Mouse (Mus musculus): ENCODE measurements at regions not wholly inside any gene's neighbourhood (a gene's known extent, or its start where the extent isn't known, plus 50 kb on each side); places are given as distances from the start of the nearest gene placed in this dataset.

GRCm38 (mm10) chr7:36071774-36072173 is 269.0 kb upstream of the Zfp507 start:
- no peaks in the 10 kb centered on the region for H3K9me3 ChIP-seq (replicated peaks)
- peaks cover 9% of the 10 kb centered on the region for H3K27me3 ChIP-seq (ENCODE audit: low read depth, poor library complexity, severe bottlenecking)
- peak; percentile 38 for DNase-seq (ENCODE audit: low spot score)
- H3K27ac ChIP-seq (replicated peaks), result 0 out of 2 replicates have a peak overlapping the region, but pooled peaks have one; percentile 46
- H3K4me1 ChIP-seq, result peaks cover 21% of the 10 kb centered on the region
- 8% methylated on average over 13 of the region's 13 CpGs for WGBS
- H3K4me3 ChIP-seq, result peak overlapping the region; percentile 40
- no peaks in the 10 kb centered on the region for H3K36me3 ChIP-seq

- Histone ChIP-seq H3K4me3 (no peak overlapping the region), H3K27ac (replicated peaks) (no peak overlapping the region)
These were observed 263.9 kb upstream of the Zfp507 start for GRCm38 (mm10) chr7:36066725-36067124.

GRCm38 (mm10) chr7:36061679-36062078 is 258.9 kb upstream of the Zfp507 start:
- Histone ChIP-seq H3K27ac (replicated peaks) (no peak overlapping the region), H3K27me3 (ENCODE audit: low read depth, poor library complexity, severe bottlenecking) (no peaks in the 10 kb centered on the region), H3K4me3 (no peak overlapping the region), H3K4me1 (peaks cover 8% of the 10 kb centered on the region), H3K36me3 (no peaks in the 10 kb centered on the region), H3K9me3 (replicated peaks) (no peaks in the 10 kb centered on the region)
- DNase-seq (ENCODE audit: low spot score), result no peak
- WGBS, result 83% methylated on average over 4 of the region's 4 CpGs

More at GRCm38 (mm10) chr7:36066725-36067124, 263.9 kb upstream of the Zfp507 start:
- no peaks in the 10 kb centered on the region; the same call in 1 of the 2 replicates for H3K27me3 ChIP-seq (ENCODE audit: low read depth, poor library complexity, severe bottlenecking)
- 75% methylated on average over 3 of the region's 3 CpGs for WGBS
- DNase-seq (ENCODE audit: low spot score), result no peak
- H3K36me3 ChIP-seq, result no peaks in the 10 kb centered on the region
- no peaks in the 10 kb centered on the region for H3K9me3 ChIP-seq (replicated peaks)
- H3K4me1 ChIP-seq, result peaks cover 10% of the 10 kb centered on the region

- 76% methylated on average over 4 of the region's 4 CpGs for WGBS
These were observed 257.6 kb upstream of the Zfp507 start for GRCm38 (mm10) chr7:36060426-36060825.

GRCm38 (mm10) chr7:36046053-36046452 is 243.2 kb upstream of the Zfp507 start:
- Histone ChIP-seq H3K4me3 (no peak overlapping the region), H3K27me3 (ENCODE audit: low read depth, poor library complexity, severe bottlenecking) (no peaks in the 10 kb centered on the region), H3K4me1 (no peaks in the 10 kb centered on the region), H3K27ac (replicated peaks) (no peak overlapping the region), H3K9me3 (replicated peaks) (no peaks in the 10 kb centered on the region), H3K36me3 (no peaks in the 10 kb centered on the region)
- DNase-seq (ENCODE audit: low spot score), result no peak
- WGBS, result 85% methylated on average over 8 of the region's 8 CpGs

More at GRCm38 (mm10) chr7:36060426-36060825, 257.6 kb upstream of the Zfp507 start:
- no peaks in the 10 kb centered on the region for H3K27me3 ChIP-seq (ENCODE audit: low read depth, poor library complexity, severe bottlenecking)
- DNase-seq (ENCODE audit: low spot score), result no peak
- no peak overlapping the region for H3K4me3 ChIP-seq
- peaks cover 6% of the 10 kb centered on the region for H3K4me1 ChIP-seq
- H3K9me3 ChIP-seq (replicated peaks), result no peaks in the 10 kb centered on the region
- no peaks in the 10 kb centered on the region for H3K36me3 ChIP-seq
- no peak overlapping the region for H3K27ac ChIP-seq (replicated peaks)

- no peak overlapping the region for H3K27ac ChIP-seq (replicated peaks)
- no peak overlapping the region for H3K4me3 ChIP-seq
- no peaks in the 10 kb centered on the region for H3K36me3 ChIP-seq
- H3K9me3 ChIP-seq (replicated peaks), result 0 out of 2 replicates have a peak, but pooled peaks cover 3% of the 10 kb centered on the region
- DNase-seq (ENCODE audit: low spot score), result no peak
- no peaks in the 10 kb centered on the region for H3K27me3 ChIP-seq (ENCODE audit: low read depth, poor library complexity, severe bottlenecking)
- H3K4me1 ChIP-seq, result 0 out of 2 replicates have a peak, but pooled peaks cover 6% of the 10 kb centered on the region
- WGBS, result 91% methylated on average over 3 of the region's 3 CpGs
These were observed 229.1 kb upstream of the Zfp507 start for GRCm38 (mm10) chr7:36031881-36032280.

GRCm38 (mm10) chr7:36023015-36023414 is 220.2 kb upstream of the Zfp507 start:
- Histone ChIP-seq H3K4me1 (0 out of 2 replicates have a peak, but pooled peaks cover 5% of the 10 kb centered on the region), H3K27ac (replicated peaks) (no peak overlapping the region), H3K27me3 (ENCODE audit: low read depth, poor library complexity, severe bottlenecking) (no peaks in the 10 kb centered on the region), H3K9me3 (replicated peaks) (no peaks in the 10 kb centered on the region), H3K36me3 (no peaks in the 10 kb centered on the region), H3K4me3 (no peak overlapping the region)
- DNase-seq (ENCODE audit: low spot score), result no peak
- 91% methylated on average over 10 of the region's 10 CpGs for whole genome bisulfite sequencing

- Histone ChIP-seq H3K36me3 (no peaks in the 10 kb centered on the region), H3K27me3 (ENCODE audit: low read depth, poor library complexity, severe bottlenecking) (no peaks in the 10 kb centered on the region), H3K4me3 (no peak overlapping the region), H3K27ac (replicated peaks) (no peak overlapping the region), H3K9me3 (replicated peaks) (no peaks in the 10 kb centered on the region), H3K4me1 (0 out of 2 replicates have a peak, but pooled peaks cover under 1% of the 10 kb centered on the region)
- no peak for DNase-seq (ENCODE audit: low spot score)
- whole genome bisulfite sequencing, result 86% methylated on average over 6 of the region's 6 CpGs
These were observed 219.7 kb upstream of the Zfp507 start for GRCm38 (mm10) chr7:36022489-36022888.

GRCm38 (mm10) chr7:36016926-36017753 is 214.3 kb upstream of the Zfp507 start:
- Histone ChIP-seq H3K4me1 (no peaks in the 10 kb centered on the region), H3K36me3 (no peaks in the 10 kb centered on the region), H3K9me3 (replicated peaks) (no peaks in the 10 kb centered on the region), H3K27ac (replicated peaks) (no peak overlapping the region), H3K4me3 (no peak overlapping the region), H3K27me3 (ENCODE audit: low read depth, poor library complexity, severe bottlenecking) (no peaks in the 10 kb centered on the region)
- 83% methylated on average over 19 of the region's 19 CpGs for WGBS
- no peak for DNase-seq (ENCODE audit: low spot score)

- no peaks in the 10 kb centered on the region for H3K36me3 ChIP-seq
- 90% methylated on average over 5 of the region's 5 CpGs for WGBS
- DNase-seq (ENCODE audit: low spot score), result no peak
- H3K4me1 ChIP-seq, result no peaks in the 10 kb centered on the region
- H3K9me3 ChIP-seq (replicated peaks), result no peaks in the 10 kb centered on the region
- H3K27me3 ChIP-seq (ENCODE audit: low read depth, poor library complexity, severe bottlenecking), result no peaks in the 10 kb centered on the region
- H3K4me3 ChIP-seq, result no peak overlapping the region
- no peak overlapping the region for H3K27ac ChIP-seq (replicated peaks)
These were observed 193.8 kb upstream of the Zfp507 start for GRCm38 (mm10) chr7:35996609-35997008.

- H3K9me3 ChIP-seq (replicated peaks), result no peaks in the 10 kb centered on the region
- no peak for DNase-seq (ENCODE audit: low spot score)
- no peak overlapping the region for H3K27ac ChIP-seq (replicated peaks)
- H3K36me3 ChIP-seq, result no peaks in the 10 kb centered on the region
- H3K27me3 ChIP-seq (ENCODE audit: low read depth, poor library complexity, severe bottlenecking), result no peaks in the 10 kb centered on the region
- no peak overlapping the region for H3K4me3 ChIP-seq
- no peaks in the 10 kb centered on the region for H3K4me1 ChIP-seq
- WGBS, result 70% methylated on average over 8 of the region's 8 CpGs
These were observed 189.7 kb upstream of the Zfp507 start for GRCm38 (mm10) chr7:35992511-35992910.

GRCm38 (mm10) chr7:35991141-35991540 is 188.3 kb upstream of the Zfp507 start:
- Histone ChIP-seq H3K4me3 (no peak overlapping the region), H3K36me3 (no peaks in the 10 kb centered on the region), H3K9me3 (replicated peaks) (no peaks in the 10 kb centered on the region), H3K27me3 (ENCODE audit: low read depth, poor library complexity, severe bottlenecking) (no peaks in the 10 kb centered on the region), H3K4me1 (no peaks in the 10 kb centered on the region), H3K27ac (replicated peaks) (no peak overlapping the region)
- DNase-seq (ENCODE audit: low spot score), result no peak
- 90% methylated on average over 5 of the region's 5 CpGs for WGBS

GRCm38 (mm10) chr7:35989456-35989855 is 186.7 kb upstream of the Zfp507 start:
- WGBS, result 88% methylated on average over 8 of the region's 8 CpGs
- no peaks in the 10 kb centered on the region for H3K36me3 ChIP-seq
- no peak for DNase-seq (ENCODE audit: low spot score)
- H3K27me3 ChIP-seq (ENCODE audit: low read depth, poor library complexity, severe bottlenecking), result no peaks in the 10 kb centered on the region
- no peak overlapping the region for H3K27ac ChIP-seq (replicated peaks)
- no peaks in the 10 kb centered on the region for H3K4me1 ChIP-seq
- H3K4me3 ChIP-seq, result no peak overlapping the region
- no peaks in the 10 kb centered on the region for H3K9me3 ChIP-seq (replicated peaks)
